Mouse (Mus musculus) gastrocnemius, adult 18-20 months (tissue): Measurements from ENCODE around the gene Utp11. TPM values are rescaled to one million over a fixed set of nuclear protein-coding genes. Genes with fewer than 3 reads are reported as not detected.
A peak's percentile ranks its signal among the peaks of the same experiment; 100 is the strongest.

Experiments used
- DNase-seq: peaks from one replicate; pipeline ENCODE4 v3.0.0; 2021; ENCODE audit warnings: low spot score
- total RNA-seq, 2 experiments: library from RNA; stranded (reverse); gene quantifications; 2 replicates each; pipeline ENCODE4 v1.2.3; 2021

The Utp11 gene
- total RNA-seq, 2 experiments from 2014 or later, result 18.4 to 22.7 TPM

DNA sequence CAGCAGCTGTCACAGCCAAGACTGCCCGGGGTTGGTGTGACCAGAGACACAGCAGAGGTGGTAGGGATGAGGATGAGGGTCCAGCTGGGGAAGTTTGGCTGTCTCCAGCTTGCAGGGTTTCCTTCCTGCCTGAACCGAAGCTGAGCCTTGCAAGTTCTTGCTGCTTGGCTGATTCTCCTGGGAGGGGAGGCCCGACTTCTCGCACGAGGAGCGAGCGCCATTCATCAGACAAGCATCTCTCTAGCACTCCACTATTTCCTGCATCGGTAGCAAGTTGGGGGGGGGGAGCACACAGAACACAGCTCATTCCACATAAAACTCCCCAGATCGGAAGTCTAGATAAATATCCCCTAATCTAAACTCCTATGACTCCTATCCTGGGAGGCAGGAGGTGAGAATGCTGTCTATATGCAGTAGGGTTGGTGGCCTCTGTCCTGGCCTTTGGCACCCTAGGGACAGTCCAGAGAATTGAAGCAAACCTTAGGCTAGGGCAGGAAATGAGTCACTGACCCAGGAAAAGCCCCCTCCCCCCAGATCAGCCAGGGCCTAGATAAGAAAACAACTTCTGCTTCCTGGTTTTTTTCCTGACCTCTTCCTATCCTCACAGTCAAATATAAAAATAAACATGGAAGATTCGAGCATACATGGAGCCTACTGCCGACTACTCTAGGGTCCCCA lies 11.5 kb upstream of the Utp11 start:
- no peak for DNase-seq

DNA sequence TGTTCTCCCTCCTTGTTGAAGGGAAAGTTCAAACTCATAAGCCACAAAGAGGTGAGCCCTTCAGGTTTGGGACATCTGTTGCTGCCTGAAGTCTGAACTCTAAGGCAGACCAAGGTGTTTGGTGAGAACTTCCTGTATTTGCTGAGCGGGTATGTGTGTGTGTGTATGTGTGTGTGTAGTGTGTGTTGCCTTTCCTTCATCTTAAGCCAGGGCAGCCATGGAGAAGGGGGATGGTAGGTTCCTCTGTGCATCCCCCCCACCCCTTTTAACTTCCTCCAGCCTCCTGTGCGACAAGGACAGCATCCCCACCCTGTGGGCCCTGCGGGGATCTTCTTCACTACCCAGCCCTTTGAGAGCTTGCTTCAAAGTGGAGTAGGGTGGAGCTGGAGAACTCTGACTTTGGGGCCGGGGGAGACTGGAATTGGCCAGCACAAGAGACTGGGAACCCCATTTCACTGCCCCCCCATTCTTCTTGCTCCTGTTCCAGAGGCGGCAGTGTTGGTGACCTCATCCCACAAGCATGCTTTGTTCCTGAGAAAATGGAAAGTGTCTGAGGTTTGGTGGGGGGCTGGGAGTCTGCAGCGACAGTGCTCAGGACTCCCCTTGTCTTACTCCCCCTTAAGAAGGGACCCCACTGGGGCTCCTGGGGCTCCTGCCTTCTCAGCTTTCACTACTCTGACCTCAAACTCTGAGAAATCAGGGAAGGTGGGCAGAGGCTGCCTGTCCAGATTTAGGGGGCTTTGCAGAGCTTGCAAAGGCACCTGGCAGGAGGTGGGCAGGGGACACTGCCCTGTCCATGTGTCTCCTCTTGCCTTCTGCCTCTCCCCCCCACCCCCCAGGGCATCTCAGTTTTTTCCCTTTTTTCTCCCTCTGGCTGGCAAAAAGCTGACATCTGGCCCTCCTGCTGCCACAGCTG lies 10.7 kb upstream of the Utp11 start:
- no peak for DNase-seq

DNA sequence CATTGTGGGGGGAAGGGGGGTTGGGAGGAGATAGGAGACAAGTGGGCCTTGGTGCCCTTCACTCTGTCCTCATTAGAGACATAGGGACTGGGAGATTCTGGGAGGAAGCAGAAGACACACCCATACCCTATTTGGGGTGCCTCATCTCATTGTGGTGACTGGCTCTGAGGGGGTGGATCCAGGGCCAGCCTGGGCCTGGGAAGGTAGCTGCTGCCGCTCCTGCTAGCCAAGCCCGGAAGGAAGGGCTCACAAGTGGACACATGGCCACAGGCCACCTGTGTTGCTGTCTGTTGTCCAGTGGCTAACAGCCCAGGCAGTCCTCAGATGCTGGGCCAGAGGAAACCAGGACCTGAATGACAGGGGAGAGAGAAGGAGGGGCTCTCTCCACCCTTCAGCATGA lies 10.0 kb upstream of the Utp11 start:
- DNase-seq, result peak; percentile 65

DNA sequence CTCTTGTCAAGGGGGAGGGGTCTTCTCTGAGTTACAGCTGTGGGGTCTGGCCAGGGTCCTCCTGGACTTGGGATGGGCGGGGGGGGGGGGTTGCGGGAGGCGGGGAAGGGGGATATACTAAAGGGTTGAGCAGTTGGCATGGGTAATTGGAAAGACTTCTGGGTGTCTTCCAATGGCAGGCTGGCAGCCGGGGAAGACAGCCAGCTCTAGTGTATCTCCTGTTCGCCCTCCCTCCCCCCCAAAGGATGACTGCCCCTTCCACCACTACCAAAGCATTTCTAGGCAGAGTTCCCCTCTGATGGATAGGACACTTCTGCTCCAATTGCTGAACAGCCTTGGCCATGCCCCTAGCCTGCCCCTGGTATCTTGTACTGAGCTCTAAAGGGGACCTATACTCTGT lies 8.5 kb upstream of the Utp11 start:
- DNase-seq, result peak; percentile 68

- peak; percentile 83 for DNase-seq
Measured at GRCm38 (mm10) chr4:124701052-124701845, 7.8 kb upstream of the Utp11 start.

DNA sequence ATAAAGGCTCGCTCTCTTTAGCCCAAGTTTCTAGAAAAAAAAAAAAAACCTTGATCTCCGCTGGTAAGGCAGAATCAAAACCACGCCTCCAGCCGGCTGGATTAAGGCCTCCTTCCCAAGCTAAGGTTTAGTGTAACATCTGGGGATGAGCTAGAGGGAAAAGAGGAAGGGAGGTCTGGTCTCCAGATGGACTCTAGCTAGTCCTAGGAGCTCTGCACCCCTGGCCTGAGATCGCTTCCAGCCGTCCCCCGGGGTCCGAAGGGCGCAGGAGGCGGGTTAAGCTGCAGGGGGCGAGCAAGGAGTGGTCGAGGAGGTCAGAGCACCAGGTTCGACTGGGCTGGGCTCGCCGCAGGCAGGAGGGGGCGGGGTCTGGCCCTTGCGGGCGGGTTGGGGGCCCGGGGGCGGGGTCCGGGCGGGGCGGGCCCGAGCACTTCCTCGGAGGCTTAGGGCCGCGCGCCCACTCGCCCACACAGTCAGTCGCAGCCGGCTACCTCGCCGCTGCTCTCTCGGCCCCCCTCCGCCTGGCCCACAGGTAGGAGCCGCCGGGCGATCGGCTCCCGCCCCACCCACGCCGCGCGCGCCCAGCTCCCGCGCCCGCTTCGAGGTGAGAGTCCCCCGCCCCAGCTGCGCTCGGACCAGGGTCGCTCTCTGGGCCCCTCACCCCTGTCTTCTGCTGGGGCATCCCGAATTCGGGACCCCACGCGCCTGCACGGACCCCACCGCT lies 7.0 kb upstream of the Utp11 start, which contains the start of gene Fhl3:
Fhl3 (plus strand) TSS at position 454 of the 724 bp plus-strand sequence.
- DNase-seq, result peak; percentile 77

DNA sequence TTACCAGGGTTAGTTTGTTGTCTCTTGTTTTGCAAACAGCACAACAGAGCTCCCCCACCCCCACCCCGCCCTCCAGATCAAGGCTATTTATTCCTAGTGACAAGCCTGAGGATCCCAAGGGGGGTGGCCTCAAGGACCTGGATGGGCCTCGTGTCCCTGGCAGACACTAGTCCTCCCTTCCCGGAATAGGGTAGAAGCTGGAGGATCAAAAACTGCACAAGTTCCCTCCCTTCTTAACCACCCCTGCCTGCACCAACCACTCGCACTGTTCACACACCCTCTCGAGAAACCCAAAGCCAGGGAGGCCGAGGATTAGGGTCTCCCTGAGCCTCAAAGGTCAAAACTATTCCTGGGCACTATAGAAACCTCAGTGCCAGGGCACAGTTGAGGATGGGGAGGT lies 6.4 kb upstream of the Utp11 start:
- DNase-seq, result peak; percentile 72

DNA sequence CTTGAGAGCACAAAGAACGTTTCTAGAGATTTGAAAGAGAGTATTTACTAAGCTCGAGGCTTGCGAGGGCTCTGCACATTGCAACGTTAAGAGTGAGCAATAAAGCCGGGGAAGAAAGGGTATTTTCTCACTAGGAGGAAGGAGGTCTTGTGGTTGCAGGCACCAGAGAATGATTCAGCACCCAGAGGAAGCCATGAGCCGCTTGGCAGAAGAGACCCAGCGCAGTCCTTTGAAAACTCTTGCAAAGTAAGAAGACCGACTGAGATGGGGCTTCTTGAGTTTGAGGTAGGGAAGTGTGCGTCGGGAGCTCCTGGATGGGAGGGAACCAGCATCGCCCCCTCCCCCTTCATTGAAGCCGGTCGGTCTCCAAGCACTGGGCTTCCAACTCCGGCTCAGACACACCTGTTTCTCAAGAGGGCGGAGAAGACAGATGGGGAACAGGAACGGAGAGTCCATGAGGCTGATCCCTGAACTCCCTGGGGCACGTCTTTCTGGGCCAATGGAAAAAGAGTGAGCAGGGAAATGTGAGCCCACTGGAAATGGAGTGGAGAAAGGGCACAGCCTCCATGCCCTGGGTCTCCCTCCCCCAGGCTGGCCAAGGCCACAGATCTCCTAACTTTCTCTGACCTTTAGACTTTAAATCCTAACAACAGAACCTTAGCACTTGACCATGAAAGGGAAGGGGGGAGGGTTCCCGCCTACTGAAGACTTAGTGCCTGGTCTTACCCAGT lies 2.6 kb upstream of the Utp11 start:
- DNase-seq, result peak; percentile 78

DNA sequence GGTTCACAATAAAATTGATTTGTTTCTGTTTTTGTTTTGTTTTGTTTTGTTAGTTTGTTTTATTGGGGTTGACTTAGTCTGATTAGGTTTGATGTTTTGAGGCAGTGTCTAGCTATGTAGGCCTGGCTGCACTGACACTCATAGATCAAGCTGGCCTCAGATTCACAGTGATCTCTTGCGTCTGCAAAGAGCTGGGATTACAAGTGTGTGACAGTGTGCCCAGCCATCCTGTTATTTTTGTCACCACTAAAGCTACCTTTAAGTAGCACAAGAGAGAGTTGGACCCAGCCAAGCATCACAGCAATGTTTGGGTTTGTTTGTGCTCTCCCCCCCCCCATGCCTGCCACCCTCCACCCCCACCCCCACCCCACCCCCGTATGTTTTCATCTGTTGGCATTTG lies 1.2 kb upstream of the Utp11 start:
- peak; percentile 66 for DNase-seq

- no peak for DNase-seq
Measured at GRCm38 (mm10) chr4:124692416-124692861, 961 bp downstream of the Utp11 start.

DNA sequence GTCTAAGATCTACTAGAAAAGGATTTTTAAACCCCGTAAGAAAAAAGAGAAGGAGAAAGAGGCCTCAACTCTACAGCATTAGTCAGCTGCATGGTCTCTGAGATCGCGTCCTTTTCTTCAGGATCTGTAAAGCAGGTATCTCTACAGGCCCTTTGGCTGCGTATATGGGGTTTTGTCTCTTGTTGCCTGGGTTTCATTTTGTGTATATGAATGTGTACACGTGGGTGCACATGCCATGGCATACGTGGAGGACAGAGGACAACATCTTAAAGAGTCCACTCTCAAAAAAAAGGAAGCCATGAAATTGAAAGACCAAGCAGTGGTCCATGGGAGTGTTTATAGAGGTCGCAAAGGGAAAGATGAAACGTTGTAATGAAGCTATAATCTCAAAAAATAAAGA lies 1.9 kb downstream of the Utp11 start:
- no peak for DNase-seq

GRCm38 (mm10) chr4:124685897-124686402 lies 7.5 kb downstream of the Utp11 start:
- peak; percentile 60 for DNase-seq

DNA sequence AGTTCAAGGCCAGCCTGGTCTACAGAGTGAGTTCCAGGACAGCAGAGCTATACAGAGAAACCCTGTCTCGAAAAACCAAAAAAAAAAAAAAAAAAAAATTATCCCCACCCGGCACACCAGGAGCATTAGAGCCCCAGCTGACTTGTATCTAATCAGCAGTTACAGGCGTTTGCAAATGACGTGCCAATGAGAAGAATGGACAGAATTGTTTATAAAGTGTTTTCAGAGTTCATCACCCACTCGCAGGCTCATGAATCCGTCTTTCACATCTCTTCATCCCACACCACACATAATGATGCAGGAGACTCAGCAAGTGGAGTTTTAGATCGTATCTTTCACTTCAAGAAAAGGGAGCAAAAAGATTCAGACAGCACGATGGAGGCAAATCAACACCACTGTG lies 7.9 kb downstream of the Utp11 start:
- no peak for DNase-seq

DNA sequence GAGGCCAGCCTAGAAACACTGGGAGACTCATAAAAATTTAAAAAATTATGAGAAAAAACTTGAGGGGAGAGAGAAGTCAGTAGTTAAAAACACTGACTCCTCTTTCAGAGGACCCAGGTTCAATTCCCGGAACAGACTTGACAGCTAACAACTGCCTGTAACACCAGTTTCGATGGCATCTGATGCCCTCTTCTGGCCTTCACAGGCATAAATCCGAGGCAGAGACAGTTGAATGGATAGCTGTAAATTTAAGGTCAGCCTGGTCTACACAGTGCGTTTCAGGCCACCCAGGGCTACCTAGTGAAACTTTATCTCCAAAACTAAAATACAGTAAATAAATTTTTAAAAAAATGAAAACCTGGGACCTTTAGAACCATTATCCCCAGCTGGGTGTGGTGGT lies 8.4 kb downstream of the Utp11 start:
- no peak for DNase-seq

GRCm38 (mm10) chr4:124683474-124683873 lies 9.9 kb downstream of the Utp11 start:
- no peak for DNase-seq

DNA sequence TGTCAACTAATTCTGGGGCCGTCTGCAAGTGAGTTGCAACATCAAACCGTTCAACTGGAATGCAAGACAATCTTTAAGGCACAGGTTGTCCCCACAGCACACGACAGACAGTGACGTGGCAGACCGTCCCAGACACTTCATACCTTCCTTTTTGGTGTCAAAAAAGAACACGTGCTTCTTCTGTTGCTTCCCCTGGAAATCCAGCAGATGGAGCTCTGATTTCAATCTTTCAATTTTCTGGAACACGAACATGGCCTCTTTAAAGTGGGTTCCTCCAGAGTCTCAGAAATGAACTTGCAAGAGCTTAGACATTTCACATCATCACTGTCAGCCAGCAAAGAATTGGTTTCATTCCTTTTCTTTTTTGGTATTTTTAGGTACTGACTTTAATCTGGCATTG lies 11.1 kb downstream of the Utp11 start:
- no peak for DNase-seq

DNA sequence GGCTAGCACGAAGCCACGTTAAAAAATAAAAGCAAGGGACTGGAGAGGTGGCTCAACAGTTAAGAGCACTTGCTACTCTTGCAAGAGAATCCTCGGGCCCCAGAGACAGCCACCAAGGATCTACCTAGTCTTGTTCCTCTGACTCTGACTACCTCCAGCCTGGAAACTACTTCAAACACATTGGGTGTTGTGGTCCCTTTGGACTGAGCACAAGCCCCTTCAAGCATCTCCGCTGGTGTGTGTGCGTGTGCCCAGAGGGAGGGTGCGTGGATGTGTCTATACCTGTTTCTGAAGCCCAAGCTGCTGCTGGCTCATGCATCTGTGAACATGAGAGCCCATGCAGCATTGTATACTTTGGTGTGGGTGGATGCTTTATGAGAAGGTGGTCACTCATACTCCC lies 17.4 kb downstream of the Utp11 start:
- DNase-seq, result no peak

DNA sequence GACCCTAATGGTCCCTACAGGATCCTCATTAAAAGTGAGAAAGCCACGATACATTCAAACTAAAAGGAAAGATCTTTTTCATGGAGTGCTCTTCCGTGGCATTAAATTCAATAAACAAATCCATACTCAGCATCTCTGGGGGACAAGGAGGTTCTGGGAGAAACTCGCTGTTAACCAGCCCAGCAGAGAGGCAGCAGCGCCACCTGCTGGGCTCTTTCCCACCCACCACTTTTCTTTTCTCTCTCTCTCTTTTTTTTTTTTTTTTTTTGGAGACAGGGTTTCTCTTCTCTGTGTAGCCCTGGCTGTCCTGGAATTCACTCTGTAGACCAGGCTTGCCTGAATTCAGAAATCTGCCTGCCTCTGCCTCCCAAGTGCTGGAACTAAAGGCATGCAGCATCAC lies 18.4 kb downstream of the Utp11 start:
- DNase-seq, result no peak

DNA sequence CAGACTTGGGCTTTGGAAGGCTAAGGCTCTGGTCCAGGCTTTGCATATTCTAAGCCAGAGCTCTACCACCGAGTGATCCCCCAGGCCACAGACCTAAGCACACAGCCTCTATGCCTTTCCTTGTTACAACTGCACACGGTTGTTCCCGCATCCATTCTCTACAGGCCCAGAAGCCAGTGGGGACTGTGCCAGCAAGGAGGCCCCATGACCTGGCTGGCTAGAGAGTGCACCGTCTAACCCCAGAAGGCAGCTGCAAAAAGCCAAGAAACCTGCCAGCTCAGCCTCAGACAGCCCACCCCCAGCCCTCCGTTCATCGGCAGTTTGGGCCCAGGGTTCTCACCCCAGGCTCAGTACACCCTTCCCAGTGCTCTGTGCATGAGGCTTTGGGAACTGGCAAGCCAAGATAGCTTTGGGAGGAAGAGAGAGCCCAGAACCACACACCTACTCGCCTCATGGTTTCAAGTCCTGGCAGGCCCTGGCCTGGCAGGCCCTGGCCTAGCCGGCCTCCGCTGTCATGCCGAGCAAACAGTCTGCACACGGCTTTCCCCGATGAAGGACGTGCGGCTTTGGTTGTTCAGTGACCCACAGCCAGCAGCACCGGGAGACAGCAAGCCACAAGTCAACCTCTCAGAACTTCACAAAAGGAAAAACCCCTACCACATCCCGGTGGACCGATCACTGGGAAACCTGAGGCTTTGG lies 18.9 kb downstream of the Utp11 start:
- no peak for DNase-seq
